Mouse (Mus musculus): ENCODE results near the gene Npl. TPM values are rescaled to one million over a fixed set of nuclear protein-coding genes. Genes with fewer than 3 reads are reported as not detected.

The Npl gene
- polyA plus RNA-seq (2011; ENCODE audit: insufficient read depth, insufficient read length, low replicate concordance, missing spikeins): 2.0 and 3.6 TPM in 2 replicates

DNA sequence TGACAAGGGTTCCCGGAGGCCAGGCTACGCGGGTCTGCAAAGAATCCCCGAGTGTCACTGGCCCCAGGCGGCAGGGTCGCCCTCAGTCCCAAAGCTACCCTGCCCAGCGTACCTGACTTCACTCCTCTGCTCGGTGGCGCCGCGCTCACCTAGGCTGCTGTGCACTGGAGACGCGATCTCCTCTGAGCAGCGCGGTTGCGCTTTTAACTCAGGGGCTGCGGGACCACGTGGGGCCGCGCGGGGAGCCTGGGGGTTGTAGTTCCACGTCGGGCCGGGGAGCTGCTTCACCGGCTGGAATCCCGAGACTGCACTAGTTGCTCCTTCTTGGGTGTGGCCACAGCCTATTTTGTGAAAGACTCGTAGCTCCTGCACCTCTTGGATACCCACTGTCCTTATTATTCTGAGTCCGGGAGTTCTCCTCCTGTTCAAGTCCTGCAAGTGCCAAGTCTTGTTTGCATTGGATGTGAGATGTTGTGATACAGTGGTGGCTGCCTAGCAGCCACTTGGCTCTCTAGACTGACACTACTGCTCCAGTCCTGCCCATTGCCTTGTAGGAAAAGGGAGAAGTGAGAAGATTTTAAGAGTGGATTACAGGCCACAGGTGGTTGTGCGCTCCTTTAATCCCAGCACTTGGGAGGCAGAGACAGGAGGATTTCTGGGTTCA, at the start of gene Npl:
Gene Npl (minus strand): TSS at position 510 of the 664 bp plus-strand sequence.
- TF ChIP-seq POLR2A (IDR thresholded peaks at IDR 0.05; ENCODE audit: borderline replicate concordance, control insufficient read depth, low read depth, low read length): peak; percentile 37; the same call in 1 of the 2 replicates
- no peak for TF ChIP-seq CTCF (IDR thresholded peaks at IDR 0.05; ENCODE audit: control insufficient read depth, insufficient read depth, low read length)
- Histone ChIP-seq H3K4me3 (replicated peaks; ENCODE audit: control insufficient read depth, low read depth, low read length) (peak within 1 kb of the TSS; percentile 83), H3K4me1 (ENCODE audit: control insufficient read depth, insufficient read depth, low read length) (no peaks in the 10 kb centered on the region; the same call in none of the 2 replicates), H3K27ac (ENCODE audit: control insufficient read depth, insufficient read depth, low read depth, low read length, poor library complexity) (no peak within 1 kb of the TSS)
- 5% methylated on average over 29 of the region's 29 CpGs for whole genome bisulfite sequencing

DNA sequence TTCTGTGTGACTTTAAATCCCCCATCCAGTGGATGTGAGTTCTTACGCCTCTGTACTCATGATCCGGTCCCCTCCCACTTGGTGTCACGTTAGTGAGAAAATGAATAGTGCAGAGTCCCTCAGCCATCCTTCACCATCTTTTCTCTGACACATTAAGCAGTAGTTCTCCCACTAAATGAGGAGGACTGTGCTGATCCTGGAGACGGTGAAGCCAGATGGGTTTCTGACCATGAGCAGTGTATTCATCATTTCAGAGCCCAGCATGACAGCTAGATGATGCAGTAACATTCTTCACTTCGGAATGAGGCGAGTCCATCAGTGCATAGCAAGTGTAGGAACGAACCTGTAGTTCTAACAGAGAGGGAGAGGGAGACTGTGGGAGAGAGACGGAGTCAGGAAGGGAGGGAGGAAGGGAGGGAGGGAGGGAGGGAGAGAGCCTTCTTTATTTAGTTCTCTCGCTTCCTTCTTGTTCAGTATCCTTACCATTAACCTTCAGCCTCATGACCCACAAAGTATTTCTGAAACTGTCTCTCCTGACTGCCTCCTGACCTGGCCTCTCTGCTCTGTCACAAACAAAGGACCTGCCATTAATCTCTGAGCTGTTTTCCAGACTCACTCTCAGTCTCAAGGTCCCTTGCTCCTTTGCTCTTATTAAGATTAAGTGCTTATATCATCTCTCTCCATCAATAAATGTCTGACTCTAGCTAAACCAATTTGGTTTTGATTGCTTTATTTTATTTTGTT, 49.6 kb upstream of the Npl start:
- Histone ChIP-seq H3K4me3 (replicated peaks; ENCODE audit: control insufficient read depth, low read depth, low read length) (no peak overlapping the region), H3K4me1 (ENCODE audit: control insufficient read depth, insufficient read depth, low read length) (peaks cover 2% of the 10 kb centered on the region; the same call in 1 of the 2 replicates), H3K27ac (ENCODE audit: control insufficient read depth, insufficient read depth, low read depth, low read length, poor library complexity) (no peak overlapping the region)
- 61% methylated on average over 9 of the region's 9 CpGs for WGBS
- TF ChIP-seq POLR2A (IDR thresholded peaks at IDR 0.05; ENCODE audit: borderline replicate concordance, control insufficient read depth, low read depth, low read length) (no peak), CTCF (IDR thresholded peaks at IDR 0.05; ENCODE audit: control insufficient read depth, insufficient read depth, low read length) (no peak)

DNA sequence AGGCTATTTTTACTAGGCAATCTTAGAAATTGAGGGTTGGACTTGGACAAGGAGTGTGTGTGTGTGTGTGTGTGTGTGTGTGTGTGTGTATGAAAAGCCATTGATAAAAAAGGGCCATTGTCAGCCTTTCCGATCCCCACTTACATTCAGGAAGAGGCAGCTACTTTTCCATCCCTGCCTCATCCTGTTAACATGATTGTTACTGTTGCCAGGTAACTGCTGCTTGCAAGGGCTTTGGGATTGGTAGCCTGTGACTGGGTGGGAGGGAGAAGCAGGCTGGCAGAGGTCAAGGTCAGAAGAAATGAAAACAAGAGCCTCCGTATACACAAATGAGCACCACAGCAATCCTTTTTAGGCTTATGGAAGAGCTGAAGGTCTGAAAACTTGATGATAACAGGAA, 48.9 kb upstream of the Npl start:
- H3K4me1 ChIP-seq (ENCODE audit: control insufficient read depth, insufficient read depth, low read length): peaks cover 2% of the 10 kb centered on the region; the same call in 1 of the 2 replicates
- TF ChIP-seq POLR2A (IDR thresholded peaks at IDR 0.05; ENCODE audit: borderline replicate concordance, control insufficient read depth, low read depth, low read length): no peak
- no peak for TF ChIP-seq CTCF (IDR thresholded peaks at IDR 0.05; ENCODE audit: control insufficient read depth, insufficient read depth, low read length)
- no peak overlapping the region for H3K4me3 ChIP-seq (replicated peaks; ENCODE audit: control insufficient read depth, low read depth, low read length)
- H3K27ac ChIP-seq (ENCODE audit: control insufficient read depth, insufficient read depth, low read depth, low read length, poor library complexity): no peak overlapping the region
- WGBS: 78% methylated on average over 2 of the region's 2 CpGs

DNA sequence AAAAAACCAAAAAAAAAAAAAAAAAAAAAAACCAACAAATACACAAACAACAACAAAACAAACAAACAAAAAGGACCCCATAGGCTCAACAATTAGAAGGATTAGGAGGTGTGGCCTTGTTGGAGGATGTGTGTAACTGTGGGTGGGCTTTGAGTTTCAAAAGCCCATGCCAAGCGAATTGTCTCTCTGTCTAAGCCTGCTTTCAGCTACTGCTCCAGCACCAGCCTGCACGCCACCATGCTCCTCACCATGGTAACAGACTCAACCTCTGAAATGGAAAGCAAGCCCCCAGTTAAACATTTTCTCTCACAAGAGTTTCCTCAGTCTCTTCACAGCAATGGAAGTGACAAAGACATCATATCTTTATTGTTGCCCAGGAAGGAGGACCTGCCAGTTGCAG, 43.8 kb upstream of the Npl start:
- Histone ChIP-seq H3K4me3 (replicated peaks; ENCODE audit: control insufficient read depth, low read depth, low read length) (no peak overlapping the region), H3K4me1 (ENCODE audit: control insufficient read depth, insufficient read depth, low read length) (no peaks in the 10 kb centered on the region), H3K27ac (ENCODE audit: control insufficient read depth, insufficient read depth, low read depth, low read length, poor library complexity) (no peak overlapping the region)
- 74% methylated on average over 2 of the region's 2 CpGs for WGBS
- TF ChIP-seq POLR2A (IDR thresholded peaks at IDR 0.05; ENCODE audit: borderline replicate concordance, control insufficient read depth, low read depth, low read length) (no peak), CTCF (IDR thresholded peaks at IDR 0.05; ENCODE audit: control insufficient read depth, insufficient read depth, low read length) (no peak)

GRCm38 (mm10) chr1:153590176-153590734, 40.4 kb upstream of the Npl start:
- no peaks in the 10 kb centered on the region for H3K4me1 ChIP-seq (ENCODE audit: control insufficient read depth, insufficient read depth, low read length)
- TF ChIP-seq POLR2A (IDR thresholded peaks at IDR 0.05; ENCODE audit: borderline replicate concordance, control insufficient read depth, low read depth, low read length) (no peak), CTCF (IDR thresholded peaks at IDR 0.05; ENCODE audit: control insufficient read depth, insufficient read depth, low read length) (no peak)
- H3K4me3 ChIP-seq (replicated peaks; ENCODE audit: control insufficient read depth, low read depth, low read length): no peak overlapping the region
- 70% methylated on average over 2 of the region's 2 CpGs for WGBS
- no peak overlapping the region for H3K27ac ChIP-seq (ENCODE audit: control insufficient read depth, insufficient read depth, low read depth, low read length, poor library complexity)

DNA sequence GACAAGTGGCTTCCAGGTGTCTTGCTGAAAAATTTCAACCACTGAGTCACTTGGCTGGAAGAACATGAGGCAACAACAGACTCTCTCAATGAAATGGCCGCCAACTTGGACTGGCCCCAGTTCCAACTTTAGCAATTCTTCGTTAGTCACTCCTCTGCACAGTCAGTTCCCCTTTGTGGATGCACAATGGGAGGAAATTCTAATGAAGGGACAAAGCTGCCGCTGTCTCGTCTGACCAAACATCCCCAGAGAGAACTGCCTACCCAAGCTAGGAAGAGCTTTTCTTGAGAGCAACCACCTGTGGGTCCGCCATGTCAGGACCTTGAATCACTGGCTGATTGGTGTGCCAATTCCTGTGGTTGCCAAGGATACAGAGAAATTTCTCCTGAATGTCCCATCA, 38.1 kb upstream of the Npl start:
- Histone ChIP-seq H3K27ac (ENCODE audit: control insufficient read depth, insufficient read depth, low read depth, low read length, poor library complexity) (no peak overlapping the region), H3K4me1 (ENCODE audit: control insufficient read depth, insufficient read depth, low read length) (no peaks in the 10 kb centered on the region), H3K4me3 (replicated peaks; ENCODE audit: control insufficient read depth, low read depth, low read length) (no peak overlapping the region)
- WGBS: 28% methylated on average over 5 of the region's 5 CpGs
- no peak for TF ChIP-seq POLR2A (IDR thresholded peaks at IDR 0.05; ENCODE audit: borderline replicate concordance, control insufficient read depth, low read depth, low read length)
- no peak for TF ChIP-seq CTCF (IDR thresholded peaks at IDR 0.05; ENCODE audit: control insufficient read depth, insufficient read depth, low read length)

DNA sequence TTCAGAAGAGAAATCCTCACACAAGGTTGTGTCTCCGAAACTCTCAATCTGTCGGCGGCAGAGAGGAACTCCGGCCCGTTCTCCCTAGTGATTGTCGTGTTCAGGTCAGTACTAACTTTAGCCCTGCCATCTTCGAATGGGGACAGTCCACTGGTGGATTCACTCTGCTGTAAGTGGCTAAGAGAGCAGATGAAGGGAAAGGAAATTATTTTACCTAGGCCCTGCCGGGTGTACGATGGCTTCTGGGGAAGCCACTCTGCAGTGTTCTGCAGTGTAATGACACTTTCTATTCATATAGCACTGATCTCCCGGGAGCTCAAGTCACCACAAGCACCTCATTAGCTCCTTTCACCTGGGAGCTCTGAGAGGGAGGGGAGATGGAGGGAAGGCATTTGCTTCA, 37.0 kb upstream of the Npl start:
- WGBS: 86% methylated on average over 10 of the region's 10 CpGs
- no peak for TF ChIP-seq POLR2A (IDR thresholded peaks at IDR 0.05; ENCODE audit: borderline replicate concordance, control insufficient read depth, low read depth, low read length)
- no peak for TF ChIP-seq CTCF (IDR thresholded peaks at IDR 0.05; ENCODE audit: control insufficient read depth, insufficient read depth, low read length)
- Histone ChIP-seq H3K4me3 (replicated peaks; ENCODE audit: control insufficient read depth, low read depth, low read length) (no peak overlapping the region), H3K27ac (ENCODE audit: control insufficient read depth, insufficient read depth, low read depth, low read length, poor library complexity) (no peak overlapping the region), H3K4me1 (ENCODE audit: control insufficient read depth, insufficient read depth, low read length) (no peaks in the 10 kb centered on the region)

GRCm38 (mm10) chr1:153585752-153586151, 35.9 kb upstream of the Npl start:
- WGBS: 60% methylated on average over 2 of the region's 2 CpGs
- H3K4me1 ChIP-seq (ENCODE audit: control insufficient read depth, insufficient read depth, low read length): no peaks in the 10 kb centered on the region
- H3K27ac ChIP-seq (ENCODE audit: control insufficient read depth, insufficient read depth, low read depth, low read length, poor library complexity): no peak overlapping the region
- H3K4me3 ChIP-seq (replicated peaks; ENCODE audit: control insufficient read depth, low read depth, low read length): no peak overlapping the region
- TF ChIP-seq POLR2A (IDR thresholded peaks at IDR 0.05; ENCODE audit: borderline replicate concordance, control insufficient read depth, low read depth, low read length): no peak
- no peak for TF ChIP-seq CTCF (IDR thresholded peaks at IDR 0.05; ENCODE audit: control insufficient read depth, insufficient read depth, low read length)
